Mouse (Mus musculus): ENCODE data around the gene Ryr2. TPM values are rescaled to one million over a fixed set of nuclear protein-coding genes. Genes with fewer than 3 reads are reported as not detected.

Ryr2 gene
- total RNA-seq, 2 experiments from 2014 or later = 132 to 134 TPM

DNA sequence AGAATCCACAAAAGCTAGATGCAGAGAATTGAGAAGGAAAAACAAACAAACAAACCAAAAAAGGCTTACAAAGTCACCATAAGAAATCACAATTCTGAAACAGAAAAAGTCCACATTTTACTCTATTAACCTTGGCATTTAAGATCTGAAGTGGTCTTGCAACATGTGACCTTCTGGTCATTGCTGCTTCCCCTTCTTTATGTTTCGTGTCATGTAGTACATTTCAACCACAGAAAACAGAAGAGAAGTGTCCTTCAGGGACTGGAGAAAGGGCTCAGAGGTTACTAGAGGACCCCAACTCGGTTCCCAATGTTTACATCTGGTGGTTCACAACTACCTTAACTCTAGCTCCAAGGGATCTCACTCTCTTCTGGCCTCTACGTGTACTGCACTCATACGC, 59.7 kb downstream of the Ryr2 start:
- DNase-seq (ENCODE audit: extremely low spot score in 1 of 2, low spot score in 2 of 2) = no peak
- intact Hi-C loops (cut with DNase I) = no loop called here

GRCm38 (mm10) chr13:12044751-12045150, 62.0 kb downstream of the Ryr2 start:
- DNase-seq (ENCODE audit: extremely low spot score in 1 of 2, low spot score in 2 of 2) = no peak
- intact Hi-C loops (cut with DNase I) = no loop called here

DNA sequence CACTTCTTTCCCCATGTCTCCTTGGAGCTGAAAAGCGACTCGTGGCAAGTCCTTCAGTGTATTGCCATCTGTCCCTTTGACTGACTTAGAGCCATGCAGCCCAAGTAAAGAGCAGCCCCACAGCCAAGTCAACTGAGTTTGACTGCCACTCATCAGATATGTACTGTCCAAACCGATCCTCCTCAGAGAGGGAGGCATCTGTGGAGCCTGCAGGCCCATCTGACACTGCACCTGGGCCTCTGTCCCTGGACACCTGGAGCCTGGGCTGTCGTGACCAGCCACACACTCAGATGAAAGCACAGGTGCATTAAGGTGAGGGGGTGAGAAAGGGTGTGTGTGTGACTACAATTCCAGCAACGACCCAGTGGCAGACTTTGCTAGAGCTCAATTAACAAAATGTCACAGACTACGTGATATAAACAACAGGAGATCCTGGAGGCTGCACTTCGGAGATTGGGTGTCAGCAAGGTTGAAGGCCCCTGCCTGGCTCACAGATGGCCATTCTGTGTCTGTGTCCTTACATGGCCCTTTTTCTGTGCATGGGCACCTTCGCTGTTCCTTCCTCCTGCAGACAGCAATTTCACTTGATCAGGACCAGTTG, 63.8 kb downstream of the Ryr2 start:
- no peak for DNase-seq (ENCODE audit: extremely low spot score in 1 of 2, low spot score in 2 of 2)

GRCm38 (mm10) chr13:12039967-12040366, 66.8 kb downstream of the Ryr2 start:
- intact Hi-C loops (cut with DNase I) = no loop called here
- DNase-seq (ENCODE audit: extremely low spot score in 1 of 2, low spot score in 2 of 2) = no peak

More for the DNA sequence above, 63.8 kb downstream of the Ryr2 start:
- intact Hi-C loops (cut with DNase I) = no loop called here

DNA sequence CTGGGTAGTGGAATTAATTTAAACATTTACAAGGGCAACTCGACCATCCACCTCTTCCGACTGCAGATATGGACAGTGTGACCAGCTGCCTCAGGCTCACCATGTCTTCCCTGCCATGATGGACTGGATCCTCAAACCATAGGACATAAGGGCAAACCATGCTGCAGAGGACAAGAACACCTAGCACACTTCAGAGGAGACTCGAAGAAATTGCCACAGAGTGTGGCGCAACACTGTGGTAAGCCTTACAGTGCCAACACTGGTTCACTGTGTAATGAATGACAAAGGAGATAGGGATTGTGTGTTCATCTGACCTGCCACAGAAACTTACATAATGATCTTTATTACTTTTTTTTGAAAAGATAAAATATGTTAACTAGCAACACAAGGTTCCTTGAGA, 68.1 kb downstream of the Ryr2 start:
- no peak for DNase-seq (ENCODE audit: extremely low spot score in 1 of 2, low spot score in 2 of 2)
- intact Hi-C loops (cut with DNase I) = no loop called here

- intact Hi-C loops (cut with DNase I) = no loop called here
- DNase-seq (ENCODE audit: extremely low spot score in 1 of 2, low spot score in 2 of 2) = no peak
These were observed 69.5 kb downstream of the Ryr2 start for GRCm38 (mm10) chr13:12037241-12037640.

DNA sequence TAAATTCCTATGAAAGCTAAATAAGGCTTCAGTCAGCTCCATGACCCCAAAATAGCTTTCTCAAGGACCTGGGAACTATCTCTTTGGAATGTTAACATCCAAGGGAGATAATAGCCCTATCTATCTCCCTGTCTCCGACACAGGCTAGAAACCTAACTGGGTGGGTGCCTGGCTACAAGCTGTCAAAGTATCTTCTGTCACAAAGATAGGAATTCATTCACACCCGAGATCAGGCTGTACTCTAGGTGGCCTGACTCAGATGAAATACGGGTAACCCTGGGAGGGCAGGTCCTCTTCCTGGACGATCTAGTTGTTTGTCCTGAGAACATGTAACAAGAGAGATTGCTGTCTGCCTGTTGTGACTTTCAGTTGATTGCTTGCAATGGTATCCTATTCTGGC, 69.9 kb downstream of the Ryr2 start:
- no peak for DNase-seq (ENCODE audit: extremely low spot score in 1 of 2, low spot score in 2 of 2)
- intact Hi-C loops (cut with DNase I) = no loop called here

DNA sequence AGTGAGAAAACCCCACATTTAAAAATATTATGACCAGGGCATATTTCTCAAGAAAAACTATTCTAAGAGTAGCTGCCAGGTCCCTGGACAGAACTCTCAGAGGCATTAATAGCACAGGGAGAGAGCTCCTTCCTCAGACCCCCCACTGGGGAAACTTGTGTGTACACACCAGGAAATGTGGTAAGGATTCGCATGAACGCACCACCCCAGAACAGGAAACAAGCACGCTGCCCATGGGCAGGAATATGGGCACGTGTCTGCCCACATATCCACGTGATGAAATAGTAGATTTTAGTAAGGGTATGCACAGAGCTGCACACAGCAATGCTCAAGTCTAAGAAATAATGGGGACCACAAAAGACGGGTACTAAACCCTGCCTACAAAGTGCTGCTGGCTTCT, 72.8 kb downstream of the Ryr2 start:
- intact Hi-C loops (cut with DNase I) = no loop called here
- no peak for DNase-seq (ENCODE audit: extremely low spot score in 1 of 2, low spot score in 2 of 2)

- intact Hi-C loops (cut with DNase I) = no loop called here
These were observed 73.5 kb downstream of the Ryr2 start for GRCm38 (mm10) chr13:12033272-12033671.

DNA sequence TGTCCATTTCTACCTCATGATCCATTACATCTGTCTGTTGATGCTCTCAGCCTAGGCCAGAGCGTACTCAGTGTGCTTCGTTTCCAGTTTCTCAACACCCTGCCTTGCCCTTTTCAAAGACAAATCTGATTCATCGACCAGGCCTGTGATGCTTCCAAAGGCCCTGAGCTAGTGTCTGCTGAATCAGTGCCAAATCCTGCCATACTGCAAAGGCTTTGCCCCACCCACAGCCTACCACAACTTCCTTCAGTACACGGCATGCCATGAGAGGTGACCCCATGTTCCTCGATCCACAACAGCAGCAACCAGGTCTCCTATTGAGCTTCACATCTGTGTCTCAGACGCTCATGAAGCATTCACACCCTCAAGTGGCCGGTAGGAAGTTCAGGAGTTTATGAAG, 76.9 kb downstream of the Ryr2 start:
- no peak for DNase-seq (ENCODE audit: extremely low spot score in 1 of 2, low spot score in 2 of 2)
- intact Hi-C loops (cut with DNase I) = no loop called here

More at GRCm38 (mm10) chr13:12033272-12033671, 73.5 kb downstream of the Ryr2 start:
- no peak for DNase-seq (ENCODE audit: extremely low spot score in 1 of 2, low spot score in 2 of 2)

DNA sequence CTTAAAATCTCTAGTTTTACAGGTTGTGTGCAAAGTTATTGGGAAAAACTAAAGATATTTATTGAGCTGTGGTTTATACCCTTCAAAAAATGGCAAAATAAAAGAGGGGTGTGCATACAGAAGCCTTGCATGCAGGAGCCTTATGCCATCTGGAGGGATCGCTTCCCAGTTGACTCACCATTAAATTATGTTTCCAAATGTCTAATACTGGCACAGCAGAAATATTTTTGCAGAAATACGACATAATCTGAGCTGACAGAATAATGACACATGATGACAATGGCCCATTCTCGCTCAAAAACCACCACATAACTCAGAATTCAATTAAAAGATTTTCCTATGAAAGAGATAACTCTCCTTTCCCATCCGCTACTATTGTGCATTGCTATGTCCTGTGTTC, 77.4 kb downstream of the Ryr2 start:
- no peak for DNase-seq (ENCODE audit: extremely low spot score in 1 of 2, low spot score in 2 of 2)
- intact Hi-C loops (cut with DNase I) = no loop called here

DNA sequence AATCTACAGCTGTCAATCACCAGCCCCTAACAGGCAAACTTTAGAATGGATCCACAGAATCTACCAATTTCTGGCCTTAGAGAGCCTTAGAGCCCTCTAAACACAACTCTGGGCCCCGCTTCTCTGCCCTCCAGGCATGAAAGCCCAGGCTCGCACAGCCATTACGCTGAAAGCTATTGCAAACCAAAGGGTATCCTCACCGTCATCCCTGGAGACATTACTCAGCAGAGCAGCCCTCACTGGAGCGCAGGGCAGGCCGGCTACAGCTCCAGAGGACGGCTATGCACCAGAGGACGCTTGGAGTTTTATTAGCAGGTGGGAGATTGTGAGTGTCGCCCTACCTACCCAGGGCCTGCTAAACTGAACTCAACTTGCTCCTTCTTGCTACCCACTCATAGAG, 88.7 kb downstream of the Ryr2 start:
- DNase-seq (ENCODE audit: extremely low spot score in 1 of 2, low spot score in 2 of 2) = no peak
- intact Hi-C loops (cut with DNase I) = no loop called here

GRCm38 (mm10) chr13:12013986-12014385, 92.8 kb downstream of the Ryr2 start:
- intact Hi-C loops (cut with DNase I) = no loop called here
- peak; percentile 29 to 53 for DNase-seq (ENCODE audit: extremely low spot score in 1 of 2, low spot score in 2 of 2)

GRCm38 (mm10) chr13:12008995-12009689, 97.6 kb downstream of the Ryr2 start:
- DNase-seq (ENCODE audit: extremely low spot score in 1 of 2, low spot score in 2 of 2) = no peak
- intact Hi-C loops (cut with DNase I) = no loop called here

DNA sequence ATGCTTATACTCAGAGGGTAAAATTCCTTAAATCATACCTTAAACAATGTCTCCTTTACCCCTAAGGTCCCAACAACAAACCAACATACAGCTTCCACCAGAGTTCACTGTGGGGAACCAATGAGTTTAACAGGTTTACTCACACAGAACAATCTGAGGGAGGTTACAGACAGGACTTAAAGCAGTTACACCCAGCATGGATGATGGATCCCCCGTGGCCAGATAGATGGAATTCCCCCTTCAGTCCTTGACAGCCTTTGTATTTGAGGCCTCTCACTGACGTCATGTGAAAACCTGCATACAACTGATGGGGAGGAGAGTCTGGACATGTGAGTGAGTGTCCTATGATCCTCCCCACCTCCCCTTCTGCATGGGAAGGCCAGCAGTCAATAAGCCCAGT, 99.2 kb downstream of the Ryr2 start:
- intact Hi-C loops (cut with DNase I) = no loop called here
- no peak for DNase-seq (ENCODE audit: extremely low spot score in 1 of 2, low spot score in 2 of 2)

DNA sequence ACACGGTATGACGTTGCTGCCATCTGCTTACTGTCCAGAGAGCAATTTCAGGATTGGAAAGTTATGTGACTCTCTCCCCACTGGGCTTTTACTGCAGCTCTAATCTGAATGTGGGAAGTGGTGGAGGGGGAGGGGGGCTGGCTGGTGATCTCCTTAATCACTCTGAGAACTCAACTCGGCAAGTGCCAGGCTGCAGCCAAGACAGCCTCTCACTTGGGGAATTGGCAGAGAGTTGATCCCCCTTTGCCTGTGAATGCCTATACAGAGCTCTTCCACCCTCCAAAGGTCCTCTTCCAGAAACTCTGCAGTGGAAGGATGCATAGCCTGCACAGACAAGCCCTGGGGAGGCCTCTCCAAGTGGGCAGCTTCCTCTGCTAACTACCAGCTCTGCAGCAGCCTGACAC, 104.9 kb downstream of the Ryr2 start:
- intact Hi-C loops (cut with DNase I) = no loop called here
- DNase-seq (ENCODE audit: extremely low spot score in 1 of 2, low spot score in 2 of 2) = no peak

- intact Hi-C loops (cut with DNase I) = no loop called here
- no peak for DNase-seq (ENCODE audit: extremely low spot score in 1 of 2, low spot score in 2 of 2)
These were observed 106.9 kb downstream of the Ryr2 start for GRCm38 (mm10) chr13:11999851-12000250.

DNA sequence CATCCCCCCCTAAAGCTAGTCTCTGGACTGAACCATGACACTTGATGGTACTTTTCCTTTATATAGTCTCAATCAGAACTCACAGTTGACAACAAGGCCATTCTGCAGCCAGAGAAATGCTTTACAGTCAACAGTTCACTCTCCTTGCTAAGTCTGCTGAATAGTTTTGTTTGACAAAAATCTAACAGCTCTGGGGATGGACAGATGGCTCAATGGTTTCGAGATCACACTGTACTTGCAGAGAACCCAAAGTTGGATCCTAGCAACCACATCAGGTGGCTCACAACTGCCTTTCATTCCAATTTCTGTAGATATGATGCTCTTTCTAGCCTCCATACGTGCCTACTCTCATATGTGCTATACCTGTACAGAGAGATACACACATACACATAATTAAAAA, 109.4 kb downstream of the Ryr2 start:
- DNase-seq (ENCODE audit: extremely low spot score in 1 of 2, low spot score in 2 of 2) = no peak
- intact Hi-C loops (cut with DNase I) = no loop called here

DNA sequence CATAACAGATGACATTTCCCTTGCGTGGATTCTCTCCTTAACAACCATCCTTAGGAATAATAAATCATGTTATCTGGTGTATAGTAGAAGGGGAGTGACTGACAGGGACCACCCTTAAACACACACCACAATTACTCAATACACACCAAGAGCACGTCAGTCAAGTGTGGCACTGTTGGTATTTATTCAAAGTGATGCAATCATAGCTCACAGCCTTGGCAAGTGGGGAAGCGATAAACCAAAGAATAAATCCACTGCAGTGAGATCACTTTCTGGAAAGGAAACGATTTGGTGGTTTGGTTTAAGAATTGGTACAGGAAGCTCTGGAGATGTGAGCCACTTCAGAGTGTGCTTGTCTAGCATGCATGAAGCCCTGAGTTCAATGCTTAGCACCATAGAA, 119.2 kb downstream of the Ryr2 start:
- no peak for DNase-seq (ENCODE audit: extremely low spot score in 1 of 2, low spot score in 2 of 2)
- intact Hi-C loops (cut with DNase I) = no loop called here

GRCm38 (mm10) chr13:11985056-11985455, 121.7 kb downstream of the Ryr2 start:
- intact Hi-C loops (cut with DNase I) = no loop called here
- DNase-seq (ENCODE audit: extremely low spot score in 1 of 2, low spot score in 2 of 2) = no peak

DNA sequence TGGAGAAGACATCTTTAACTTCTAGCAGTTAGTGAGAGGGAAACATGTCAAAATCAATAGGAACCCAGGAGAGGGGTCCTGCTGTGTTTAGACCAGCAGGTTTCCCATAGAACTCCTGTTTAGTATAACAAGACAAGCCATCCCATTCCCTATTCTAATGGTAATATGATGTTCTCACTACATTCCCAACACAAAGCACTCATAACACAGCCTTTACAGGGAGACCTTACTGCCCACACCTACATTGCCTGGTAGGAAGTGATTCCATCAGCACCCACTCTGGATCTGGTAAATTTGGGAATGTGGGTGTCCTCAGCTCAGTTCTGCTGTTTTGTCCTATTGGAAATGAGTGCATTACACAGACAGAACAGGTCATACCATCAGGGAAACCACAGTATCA, 127.7 kb downstream of the Ryr2 start:
- intact Hi-C loops (cut with DNase I) = no loop called here
- no peak for DNase-seq (ENCODE audit: extremely low spot score in 1 of 2, low spot score in 2 of 2)
